Mouse (Mus musculus): ENCODE data around the gene Muc4. TPM values are rescaled to one million over a fixed set of nuclear protein-coding genes. Genes with fewer than 3 reads are reported as not detected.
A peak's percentile ranks its signal among the peaks of the same experiment; 100 is the strongest.

Gene Muc4
- 0.13 and 0.17 TPM in 2 replicates for polyA plus RNA-seq (2016; fragmentation: Nextera tagmentation; extraction: Ambion mirVana)

GRCm38 (mm10) chr16:32735586-32735985 lies at the start of gene Muc4:
TSS of gene Muc4 (plus strand) at chr16:32735886.
- ATAC-seq (ENCODE audit: insufficient number of reproducible peaks, low FRiP score), result no peak
- 85% methylated on average over 2 of the region's 2 CpGs for WGBS
- Histone ChIP-seq H3K4me3 (no peak within 1 kb of the TSS), H3K4me1 (replicated peaks) (no peaks in the 10 kb centered on the region), H3K36me3 (no peaks in the 10 kb centered on the region), H3K27me3 (replicated peaks) (no peaks in the 10 kb centered on the region), H3K9me3 (replicated peaks) (peaks cover 5% of the 10 kb centered on the region; the same call in 1 of the 2 replicates), H3K9ac (no peak within 1 kb of the TSS), H3K27ac (ENCODE audit: poor library complexity, severe bottlenecking) (no peak within 1 kb of the TSS), H3K4me2 (no peak within 1 kb of the TSS)

GRCm38 (mm10) chr16:32685998-32686397 lies 49.7 kb upstream of the Muc4 start:
- H3K27me3 ChIP-seq (replicated peaks), result no peaks in the 10 kb centered on the region
- H3K36me3 ChIP-seq, result peaks cover 8% of the 10 kb centered on the region
- H3K4me2 ChIP-seq, result no peak overlapping the region
- H3K4me1 ChIP-seq (replicated peaks), result 0 out of 2 replicates have a peak, but pooled peaks cover 4% of the 10 kb centered on the region
- no peak overlapping the region for H3K4me3 ChIP-seq
- H3K9ac ChIP-seq, result no peak overlapping the region
- no peaks in the 10 kb centered on the region for H3K9me3 ChIP-seq (replicated peaks)
- no peak for ATAC-seq (ENCODE audit: insufficient number of reproducible peaks, low FRiP score)
- 60% methylated on average over 5 of the region's 5 CpGs for WGBS
- no peak overlapping the region for H3K27ac ChIP-seq (ENCODE audit: poor library complexity, severe bottlenecking)

GRCm38 (mm10) chr16:32687221-32687620 lies 48.5 kb upstream of the Muc4 start:
- peaks cover 3% of the 10 kb centered on the region; the same call in 1 of the 2 replicates for H3K36me3 ChIP-seq
- no peaks in the 10 kb centered on the region for H3K9me3 ChIP-seq (replicated peaks)
- no peak overlapping the region for H3K9ac ChIP-seq
- no peak overlapping the region for H3K4me2 ChIP-seq
- H3K27ac ChIP-seq (ENCODE audit: poor library complexity, severe bottlenecking), result no peak overlapping the region
- 77% methylated on average over 5 of the region's 5 CpGs for WGBS
- no peaks in the 10 kb centered on the region for H3K27me3 ChIP-seq (replicated peaks)
- H3K4me3 ChIP-seq, result no peak overlapping the region
- ATAC-seq (ENCODE audit: insufficient number of reproducible peaks, low FRiP score), result no peak
- H3K4me1 ChIP-seq (replicated peaks), result 0 out of 2 replicates have a peak, but pooled peaks cover 4% of the 10 kb centered on the region

GRCm38 (mm10) chr16:32688770-32689169 lies 46.9 kb upstream of the Muc4 start:
- no peak overlapping the region for H3K4me3 ChIP-seq
- H3K9me3 ChIP-seq (replicated peaks), result no peaks in the 10 kb centered on the region
- no peak for ATAC-seq (ENCODE audit: insufficient number of reproducible peaks, low FRiP score)
- no peak overlapping the region for H3K9ac ChIP-seq
- no peak overlapping the region for H3K4me2 ChIP-seq
- H3K36me3 ChIP-seq, result no peaks in the 10 kb centered on the region
- 45% methylated on average over 4 of the region's 4 CpGs for WGBS
- no peak overlapping the region for H3K27ac ChIP-seq (ENCODE audit: poor library complexity, severe bottlenecking)
- no peaks in the 10 kb centered on the region for H3K27me3 ChIP-seq (replicated peaks)
- 0 out of 2 replicates have a peak, but pooled peaks cover 4% of the 10 kb centered on the region for H3K4me1 ChIP-seq (replicated peaks)

DNA sequence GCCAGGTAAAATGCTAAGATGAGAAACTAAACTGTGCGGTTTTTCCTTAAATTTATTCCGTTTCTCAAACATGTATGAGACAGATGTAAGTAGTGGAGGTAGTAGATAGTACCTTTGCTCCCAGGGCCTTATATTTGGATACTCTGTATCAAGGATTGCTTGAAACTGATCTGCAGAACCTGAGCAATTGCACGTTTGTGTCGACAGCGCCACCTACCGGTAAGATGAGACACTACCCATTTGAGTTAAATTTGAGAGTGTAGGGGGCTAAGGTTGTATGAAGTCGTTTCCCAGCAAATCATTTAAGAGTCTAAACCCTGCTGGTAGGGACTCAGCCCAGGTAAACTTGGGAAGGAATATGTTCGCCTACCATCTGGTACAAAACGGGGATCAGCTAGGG lies 46.2 kb upstream of the Muc4 start:
- Histone ChIP-seq H3K4me2 (no peak overlapping the region; the same call in 1 of the 2 replicates), H3K4me3 (no peak overlapping the region), H3K27ac (ENCODE audit: poor library complexity, severe bottlenecking) (no peak overlapping the region), H3K27me3 (replicated peaks) (no peaks in the 10 kb centered on the region), H3K9me3 (replicated peaks) (no peaks in the 10 kb centered on the region), H3K4me1 (replicated peaks) (0 out of 2 replicates have a peak, but pooled peaks cover 4% of the 10 kb centered on the region), H3K9ac (no peak overlapping the region), H3K36me3 (no peaks in the 10 kb centered on the region)
- no peak for ATAC-seq (ENCODE audit: insufficient number of reproducible peaks, low FRiP score)
- WGBS, result 4% methylated on average over 9 of the region's 9 CpGs

DNA sequence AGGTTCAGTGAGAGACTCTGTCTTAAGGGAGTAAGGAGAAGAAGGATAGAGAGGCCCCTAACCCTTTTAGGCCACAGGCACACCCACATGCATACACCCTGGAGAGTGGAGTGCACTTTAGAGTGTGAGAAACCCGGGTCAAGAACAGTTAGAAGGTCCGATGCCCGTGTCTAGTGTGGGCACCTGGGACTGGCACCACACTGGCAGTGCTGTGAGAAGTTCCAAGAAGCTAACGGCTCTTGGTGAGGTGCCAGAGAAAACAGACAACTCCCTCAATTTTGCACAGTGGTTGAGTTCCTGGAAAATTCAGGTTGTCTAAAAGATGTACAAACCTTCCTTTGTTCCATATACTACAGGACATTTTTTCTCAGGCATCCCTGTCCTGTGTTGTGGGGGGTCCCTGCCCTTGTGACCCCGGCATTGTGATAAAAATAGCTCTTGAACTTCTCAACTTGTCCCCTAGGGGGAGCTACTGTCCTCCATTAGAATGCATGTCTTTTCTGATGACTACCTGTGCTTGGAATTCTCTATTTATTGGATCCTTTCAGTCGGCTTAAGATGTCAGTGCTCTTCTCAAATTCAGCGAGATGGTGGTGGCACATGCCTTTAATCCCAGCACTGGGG lies 38.7 kb upstream of the Muc4 start:
- Histone ChIP-seq H3K4me1 (replicated peaks) (peaks cover 14% of the 10 kb centered on the region), H3K9me3 (replicated peaks) (no peaks in the 10 kb centered on the region), H3K4me2 (no peak overlapping the region), H3K27ac (ENCODE audit: poor library complexity, severe bottlenecking) (no peak overlapping the region), H3K27me3 (replicated peaks) (no peaks in the 10 kb centered on the region), H3K9ac (no peak overlapping the region), H3K4me3 (no peak overlapping the region), H3K36me3 (no peaks in the 10 kb centered on the region)
- 39% methylated on average over 7 of the region's 7 CpGs for WGBS
- ATAC-seq (ENCODE audit: insufficient number of reproducible peaks, low FRiP score), result no peak

GRCm38 (mm10) chr16:32697665-32698446 lies 37.8 kb upstream of the Muc4 start:
- no peak overlapping the region for H3K27ac ChIP-seq (ENCODE audit: poor library complexity, severe bottlenecking)
- H3K36me3 ChIP-seq, result no peaks in the 10 kb centered on the region
- H3K27me3 ChIP-seq (replicated peaks), result no peaks in the 10 kb centered on the region
- H3K9ac ChIP-seq, result no peak overlapping the region
- H3K4me1 ChIP-seq (replicated peaks), result peaks cover 14% of the 10 kb centered on the region
- WGBS, result 85% methylated on average over 22 of the region's 22 CpGs
- ATAC-seq (ENCODE audit: insufficient number of reproducible peaks, low FRiP score), result no peak
- no peak overlapping the region for H3K4me2 ChIP-seq
- no peak overlapping the region for H3K4me3 ChIP-seq
- no peaks in the 10 kb centered on the region for H3K9me3 ChIP-seq (replicated peaks)

- Histone ChIP-seq H3K9me3 (replicated peaks) (no peaks in the 10 kb centered on the region), H3K9ac (no peak overlapping the region), H3K4me2 (no peak overlapping the region), H3K4me3 (no peak overlapping the region), H3K27me3 (replicated peaks) (no peaks in the 10 kb centered on the region), H3K4me1 (replicated peaks) (peaks cover 16% of the 10 kb centered on the region), H3K36me3 (no peaks in the 10 kb centered on the region), H3K27ac (ENCODE audit: poor library complexity, severe bottlenecking) (no peak overlapping the region)
- WGBS, result 38% methylated on average over 7 of the region's 7 CpGs
- ATAC-seq (ENCODE audit: insufficient number of reproducible peaks, low FRiP score), result no peak
Observed at GRCm38 (mm10) chr16:32698550-32698949, 37.1 kb upstream of the Muc4 start.

GRCm38 (mm10) chr16:32703312-32703912 lies 32.3 kb upstream of the Muc4 start:
- no peak for ATAC-seq (ENCODE audit: insufficient number of reproducible peaks, low FRiP score)
- H3K27ac ChIP-seq (ENCODE audit: poor library complexity, severe bottlenecking), result 0 out of 2 replicates have a peak overlapping the region, but pooled peaks have one; percentile 19
- WGBS, result 64% methylated on average over 9 of the region's 9 CpGs
- H3K36me3 ChIP-seq, result no peaks in the 10 kb centered on the region
- no peak overlapping the region for H3K4me3 ChIP-seq
- H3K4me2 ChIP-seq, result no peak overlapping the region
- H3K27me3 ChIP-seq (replicated peaks), result no peaks in the 10 kb centered on the region
- no peak overlapping the region for H3K9ac ChIP-seq
- H3K4me1 ChIP-seq (replicated peaks), result peaks cover 22% of the 10 kb centered on the region
- H3K9me3 ChIP-seq (replicated peaks), result 0 out of 2 replicates have a peak, but pooled peaks cover 4% of the 10 kb centered on the region

DNA sequence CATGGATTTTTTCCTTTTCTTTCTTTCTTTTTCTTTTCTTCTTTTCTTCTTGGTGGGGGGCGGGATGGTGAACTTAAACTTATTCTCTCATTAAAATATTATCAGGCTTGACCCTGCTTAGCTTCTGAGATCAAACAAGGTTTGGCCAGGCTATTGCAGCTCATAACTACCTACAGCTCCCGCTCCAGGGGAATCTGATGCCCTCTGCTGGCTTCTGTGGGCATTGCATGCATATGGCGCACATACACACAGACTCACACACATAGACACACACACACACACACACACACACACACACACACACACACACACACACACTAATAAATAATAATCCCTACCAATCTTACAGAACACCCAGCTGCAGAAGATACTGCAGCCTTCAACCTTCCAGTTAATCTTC lies 30.1 kb upstream of the Muc4 start:
- peaks cover 16% of the 10 kb centered on the region for H3K4me1 ChIP-seq (replicated peaks)
- no peak overlapping the region for H3K9ac ChIP-seq
- no peak overlapping the region for H3K27ac ChIP-seq (ENCODE audit: poor library complexity, severe bottlenecking)
- 0 out of 2 replicates have a peak, but pooled peaks cover 4% of the 10 kb centered on the region for H3K9me3 ChIP-seq (replicated peaks)
- ATAC-seq (ENCODE audit: insufficient number of reproducible peaks, low FRiP score), result no peak
- 93% methylated on average over 3 of the region's 3 CpGs for WGBS
- no peak overlapping the region for H3K4me3 ChIP-seq
- H3K36me3 ChIP-seq, result no peaks in the 10 kb centered on the region
- no peaks in the 10 kb centered on the region for H3K27me3 ChIP-seq (replicated peaks)
- no peak overlapping the region for H3K4me2 ChIP-seq
